8 mouse cellular contexts compared by ENCODE assay signal in the genomic region with DNA sequence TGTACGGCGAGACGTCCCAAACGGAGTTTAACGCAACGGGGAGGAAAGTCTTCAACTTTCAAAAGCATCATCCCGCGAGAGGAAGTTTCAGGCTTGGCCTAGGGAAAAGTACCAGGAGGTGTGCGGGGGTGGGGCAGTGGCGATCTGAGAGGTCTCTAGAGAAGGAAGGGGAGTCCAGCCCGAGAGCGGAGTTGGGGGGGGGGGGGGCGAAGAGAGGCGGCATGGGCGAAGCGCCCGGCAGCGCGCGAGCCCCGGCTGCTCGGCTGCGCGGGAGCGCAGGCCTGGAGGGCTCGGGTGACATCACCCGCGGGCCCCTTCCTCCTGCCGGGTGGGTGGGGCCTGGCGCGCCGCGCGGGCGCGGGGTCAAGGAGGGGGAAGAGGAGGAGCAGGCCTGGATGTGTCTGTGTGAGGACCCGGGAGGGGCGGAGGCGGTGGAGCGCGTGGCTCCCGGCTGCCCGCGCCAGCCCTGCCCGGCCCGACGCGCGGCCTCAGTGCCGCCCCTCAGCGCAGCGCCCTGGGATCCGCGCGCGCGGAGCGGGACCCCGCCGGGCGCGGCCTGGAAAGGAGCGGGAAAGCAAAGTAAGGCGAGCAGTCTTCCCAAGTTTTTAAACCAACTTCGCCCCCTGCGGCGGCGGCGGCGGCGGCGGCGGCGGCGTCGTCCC. TPM values are rescaled to one million over a fixed set of nuclear protein-coding genes. Genes with fewer than 3 reads are reported as not detected.
DNase-seq lines count a peak whose midpoint lies in the region; ATAC-seq and TF ChIP-seq lines count a peak whose summit lies in the region.

A gene (plus strand): TSS at position 406 of the 662 bp plus-strand sequence.

- peak; percentile 65 for DNase-seq in WW6 (ENCODE audit: low read depth, low spot score)
- DNase-seq in cerebellum, adult 2 months = peak; percentile 20 to 36
- peak; percentile 85 for DNase-seq in heart, postnatal 4 days
- DNase-seq in layer of hippocampus, postnatal 14 days (ENCODE audit: low spot score in 2 of 2) = peak; percentile 17 to 47
- peak; percentile 63 for DNase-seq in lung, postnatal 14 days
- peak; percentile 68 to 69 for DNase-seq in right cerebral cortex, postnatal 10 days (ENCODE audit: low spot score in 2 of 2)
- no peak for DNase-seq in thymus, postnatal 25 days

- H3K27me3 ChIP-seq in cerebellum, adult 2 months (ENCODE audit: control insufficient read depth, insufficient read depth, low read length) = peaks cover 3% of the 10 kb centered on the region; the same call in 1 of the 2 replicates

- 1% methylated on average over 69 of the region's 76 CpGs for WGBS in cerebellum, adult 2 months

- peak within 1 kb of the TSS; percentile 26 for H3K4me3 ChIP-seq in cerebellum, adult 2 months (replicated peaks; ENCODE audit: insufficient read depth, low read depth, low read length)

- H3K27ac ChIP-seq in cerebellum, adult 2 months (ENCODE audit: insufficient read depth, low read length) = peak within 1 kb of the TSS; percentile 47; the same call in 1 of the 2 replicates

- TF ChIP-seq POLR2A in cerebellum, adult 2 months (IDR thresholded peaks at IDR 0.05; ENCODE audit: borderline replicate concordance, insufficient read depth, low read length) = no peak

- peak; percentile 42 for ATAC-seq in frontal cortex, adult (ENCODE audit: low TSS enrichment)

- TF ChIP-seq CTCF in cerebellum, adult 2 months (IDR thresholded peaks at IDR 0.05; ENCODE audit: borderline replicate concordance, insufficient read depth, low read depth, low read length) = no peak

- no peaks in the 10 kb centered on the region for H3K4me1 ChIP-seq in cerebellum, adult 2 months (ENCODE audit: control insufficient read depth, insufficient read depth, low read length)

RNA-seq across cellular contexts. Expression of the gene that starts here (rescaled TPM):
- polyA plus RNA-seq in cerebellum, adult 2 months (2012; rRNA removed) = 2.2 and 2.4 TPM in 2 replicates
- 10 to 100 TPM; 12.7 to 13.3 TPM for total RNA-seq in heart, postnatal 4 days (2021)
- total RNA-seq in layer of hippocampus, postnatal 14 days (2021) = 10 to 100 TPM; 12.2 to 12.4 TPM
